ENCODE assay signal across 9 mouse cellular contexts in genomic region chr9:111243384-111243783, GRCm38 (mm10).
"Had no signal": no experiment of that assay in that cellular context is flagged by ENCODE, and none has a peak within 500 bp of the region (broad histone marks: within the 10 kb centered on the region; RNA-seq: fewer than 3 reads in every experiment).

No protein-coding gene starts in this region.

- ATAC-seq: lung, postnatal 0 days had no signal

- DNase-seq: kidney, adult 2 months; kidney, postnatal 14 days; lung, adult 2 months; lung, postnatal 36 days; midbrain, embryonic 14.5 days; right cerebral cortex, adult 18-20 months; right cerebral cortex, postnatal 25 days; thymus, postnatal 14 days had no signal
